Mouse (Mus musculus) erythroblast, embryonic 14.5 days (primary cell): ENCODE data around the gene Susd1. TPM values are rescaled to one million over a fixed set of nuclear protein-coding genes. Genes with fewer than 3 reads are reported as not detected.

ENCODE experiments used
- H3K27me3 ChIP-seq: 2 replicates; pipeline ENCODE4 v1.6.1; 2012; ENCODE audit warnings: inconsistent platforms; ENCODE audit not compliant: control insufficient read depth
- H3K36me3 ChIP-seq: 2 replicates; pipeline ENCODE4 v1.6.1; 2012; ENCODE audit warnings: mild to moderate bottlenecking, inconsistent platforms; ENCODE audit not compliant: control insufficient read depth
- H3K4me1 ChIP-seq: 2 replicates; pipeline ENCODE4 v1.6.1; 2012; ENCODE audit warnings: inconsistent platforms; ENCODE audit not compliant: control insufficient read depth
- H3K4me3 ChIP-seq: replicated peaks from 2 replicates; pipeline ENCODE3; 2012; ENCODE audit warnings: moderate library complexity, mild to moderate bottlenecking, inconsistent platforms
- H3K9me3 ChIP-seq: 2 replicates; pipeline ENCODE4 v1.6.1; 2012; ENCODE audit warnings: low read length, inconsistent platforms, mixed read lengths; ENCODE audit not compliant: control insufficient read depth
- GATA1 ChIP-seq: IDR thresholded peaks from 2 replicates; pipeline ENCODE4 v1.6.1; 2012; ENCODE audit warnings: low read length, inconsistent platforms, mixed read lengths
- TAL1 ChIP-seq: IDR thresholded peaks from 3 replicates; pipeline ENCODE4 v1.6.1; 2012; ENCODE audit warnings: low read length, inconsistent platforms, mixed read lengths
- polyA plus RNA-seq: library from polyadenylated mRNA; stranded (reverse); fragments of >175 nt; gene quantifications from 2 replicates; pipeline ENCODE4 v1.2.3, GENCODE M21; 2012

The Susd1 gene
- polyA plus RNA-seq, 1 experiment: 0.16 TPM

- Histone ChIP-seq H3K27me3 (no peaks in the 10 kb centered on the region), H3K4me3 (no peak overlapping the region), H3K9me3 (no peaks in the 10 kb centered on the region), H3K4me1 (peaks cover 2% of the 10 kb centered on the region; the same call in 1 of the 2 replicates), H3K36me3 (peaks cover 26% of the 10 kb centered on the region)
- TF ChIP-seq GATA1: no peak
- no peak for TF ChIP-seq TAL1
Measured at GRCm38 (mm10) chr4:59420695-59421368, 17.6 kb downstream of the Susd1 start.

- no peaks in the 10 kb centered on the region for H3K27me3 ChIP-seq
- H3K4me1 ChIP-seq: peaks cover 2% of the 10 kb centered on the region
- TF ChIP-seq GATA1 (no peak), TAL1 (no peak)
- H3K9me3 ChIP-seq: no peaks in the 10 kb centered on the region
- H3K4me3 ChIP-seq: no peak overlapping the region
- peaks cover 30% of the 10 kb centered on the region for H3K36me3 ChIP-seq
Measured at GRCm38 (mm10) chr4:59419211-59419610, 19.2 kb downstream of the Susd1 start.

GRCm38 (mm10) chr4:59413428-59413827 lies 25.0 kb downstream of the Susd1 start:
- Histone ChIP-seq H3K27me3 (no peaks in the 10 kb centered on the region), H3K4me3 (no peak overlapping the region), H3K36me3 (peaks cover 35% of the 10 kb centered on the region), H3K9me3 (no peaks in the 10 kb centered on the region), H3K4me1 (no peaks in the 10 kb centered on the region; the same call in 1 of the 2 replicates)
- no peak for TF ChIP-seq GATA1
- no peak for TF ChIP-seq TAL1

- Histone ChIP-seq H3K36me3 (peaks cover 40% of the 10 kb centered on the region), H3K9me3 (no peaks in the 10 kb centered on the region)
Measured at GRCm38 (mm10) chr4:59411153-59411552, 27.3 kb downstream of the Susd1 start.

GRCm38 (mm10) chr4:59407766-59408165 lies 30.7 kb downstream of the Susd1 start:
- Histone ChIP-seq H3K9me3 (no peaks in the 10 kb centered on the region), H3K27me3 (no peaks in the 10 kb centered on the region), H3K4me1 (no peaks in the 10 kb centered on the region), H3K4me3 (no peak overlapping the region), H3K36me3 (peaks cover 42% of the 10 kb centered on the region)
- TF ChIP-seq TAL1: no peak
- TF ChIP-seq GATA1: no peak

More at GRCm38 (mm10) chr4:59411153-59411552, 27.3 kb downstream of the Susd1 start:
- H3K4me1 ChIP-seq: no peaks in the 10 kb centered on the region; the same call in 1 of the 2 replicates
- TF ChIP-seq TAL1 (no peak), GATA1 (no peak)
- no peaks in the 10 kb centered on the region for H3K27me3 ChIP-seq
- H3K4me3 ChIP-seq: no peak overlapping the region

GRCm38 (mm10) chr4:59404375-59404774 lies 34.1 kb downstream of the Susd1 start:
- Histone ChIP-seq H3K9me3 (no peaks in the 10 kb centered on the region), H3K4me3 (no peak overlapping the region), H3K27me3 (no peaks in the 10 kb centered on the region), H3K4me1 (no peaks in the 10 kb centered on the region), H3K36me3 (peaks cover 37% of the 10 kb centered on the region)
- TF ChIP-seq GATA1: no peak
- no peak for TF ChIP-seq TAL1

GRCm38 (mm10) chr4:59400931-59401330 lies 37.5 kb downstream of the Susd1 start:
- Histone ChIP-seq H3K9me3 (no peaks in the 10 kb centered on the region), H3K4me1 (no peaks in the 10 kb centered on the region), H3K4me3 (no peak overlapping the region), H3K36me3 (peaks cover 42% of the 10 kb centered on the region), H3K27me3 (no peaks in the 10 kb centered on the region)
- TF ChIP-seq TAL1 (no peak), GATA1 (no peak)

- peaks cover 36% of the 10 kb centered on the region for H3K36me3 ChIP-seq
- TF ChIP-seq TAL1 (no peak), GATA1 (no peak)
Measured at GRCm38 (mm10) chr4:59399343-59399742, 39.1 kb downstream of the Susd1 start.

GRCm38 (mm10) chr4:59395528-59395927 lies 42.9 kb downstream of the Susd1 start:
- no peak for TF ChIP-seq GATA1
- no peak for TF ChIP-seq TAL1
- Histone ChIP-seq H3K4me3 (no peak overlapping the region), H3K36me3 (peaks cover 24% of the 10 kb centered on the region), H3K9me3 (no peaks in the 10 kb centered on the region), H3K4me1 (no peaks in the 10 kb centered on the region), H3K27me3 (no peaks in the 10 kb centered on the region)

More at GRCm38 (mm10) chr4:59399343-59399742, 39.1 kb downstream of the Susd1 start:
- Histone ChIP-seq H3K9me3 (no peaks in the 10 kb centered on the region), H3K4me1 (no peaks in the 10 kb centered on the region), H3K4me3 (no peak overlapping the region), H3K27me3 (no peaks in the 10 kb centered on the region)
